Mouse (Mus musculus): ENCODE results near the gene Sp9. TPM values are rescaled to one million over a fixed set of nuclear protein-coding genes. Genes with fewer than 3 reads are reported as not detected.
A peak's percentile ranks its signal among the peaks of the same experiment; 100 is the strongest.

Gene Sp9
- polyA plus RNA-seq, 1 experiment, result not detected

- WGBS, result under 1% methylated on average over 109 of the region's 110 CpGs
- DNase-seq (ENCODE audit: low read depth, low spot score), result no peak
Measured at GRCm38 (mm10) chr2:73273249-73274118, 1.8 kb downstream of the Sp9 start.

- WGBS, result 2% methylated on average over 88 of the region's 88 CpGs
- no peak for DNase-seq (ENCODE audit: low read depth, low spot score)
Measured at GRCm38 (mm10) chr2:73274119-73274920, 2.6 kb downstream of the Sp9 start.

GRCm38 (mm10) chr2:73275261-73276040 is 3.7 kb downstream of the Sp9 start:
- 20% methylated on average over 8 of the region's 8 CpGs for whole genome bisulfite sequencing

DNA sequence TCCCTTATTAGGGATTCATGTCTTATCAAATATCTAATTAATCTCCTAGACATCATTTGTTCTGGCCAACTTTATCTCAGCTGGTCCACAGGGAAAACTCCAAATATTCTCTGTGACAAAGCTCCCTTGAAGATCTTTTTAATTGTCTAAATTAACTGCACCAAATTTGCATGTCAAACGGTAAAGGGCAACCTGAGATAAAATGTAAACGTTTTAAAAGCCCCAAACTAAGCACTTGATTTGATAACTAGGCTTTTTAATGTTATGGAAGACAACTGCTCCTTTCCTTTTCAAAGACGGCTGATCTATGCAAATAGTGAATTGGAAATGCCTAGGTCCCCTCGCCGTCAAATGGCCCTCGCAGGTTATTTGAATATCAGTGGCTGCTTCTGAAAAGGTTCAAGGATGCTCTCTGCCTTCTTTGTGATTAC is 4.4 kb downstream of the Sp9 start:
- no peak for DNase-seq (ENCODE audit: low read depth, low spot score)
- 3% methylated on average over 6 of the region's 6 CpGs for WGBS

More at GRCm38 (mm10) chr2:73275261-73276040, 3.7 kb downstream of the Sp9 start:
- no peak for DNase-seq (ENCODE audit: low read depth, low spot score)

DNA sequence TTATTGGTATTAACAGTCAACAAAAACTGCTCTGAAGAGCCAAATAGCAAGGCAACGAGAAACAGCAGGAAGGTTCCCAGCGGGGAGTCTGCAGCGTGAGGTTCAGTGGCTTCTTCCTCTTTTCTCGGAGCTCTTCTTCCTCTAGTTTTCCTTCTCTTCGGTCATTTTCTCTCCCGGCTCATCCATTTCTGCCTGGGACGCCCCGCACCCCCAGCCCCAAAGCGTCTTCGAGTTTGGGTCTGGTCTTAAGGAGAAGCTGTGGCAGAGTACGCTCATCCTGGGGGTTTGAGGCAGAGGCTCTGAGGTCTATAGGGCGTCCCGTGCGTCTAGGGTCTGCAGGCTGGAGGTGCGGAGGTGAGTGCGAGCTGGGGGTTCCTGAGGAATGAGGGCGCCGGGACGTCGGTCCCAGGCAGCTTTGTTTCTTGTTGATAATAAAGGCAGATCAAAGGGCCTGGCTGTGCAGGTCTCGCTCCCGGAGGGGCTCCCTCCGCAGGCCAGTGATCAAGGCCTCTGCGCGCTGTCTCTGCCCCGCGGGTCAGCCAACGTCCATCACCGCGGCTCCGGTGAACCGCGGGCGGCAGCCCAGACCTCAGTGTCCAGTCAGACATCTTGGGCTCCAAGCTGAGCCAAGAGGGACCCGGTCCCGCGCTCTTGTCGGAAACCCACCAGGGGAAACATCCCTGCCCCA is 5.4 kb downstream of the Sp9 start:
- no peak for DNase-seq (ENCODE audit: low read depth, low spot score)
- 6% methylated on average over 38 of the region's 38 CpGs for WGBS

DNA sequence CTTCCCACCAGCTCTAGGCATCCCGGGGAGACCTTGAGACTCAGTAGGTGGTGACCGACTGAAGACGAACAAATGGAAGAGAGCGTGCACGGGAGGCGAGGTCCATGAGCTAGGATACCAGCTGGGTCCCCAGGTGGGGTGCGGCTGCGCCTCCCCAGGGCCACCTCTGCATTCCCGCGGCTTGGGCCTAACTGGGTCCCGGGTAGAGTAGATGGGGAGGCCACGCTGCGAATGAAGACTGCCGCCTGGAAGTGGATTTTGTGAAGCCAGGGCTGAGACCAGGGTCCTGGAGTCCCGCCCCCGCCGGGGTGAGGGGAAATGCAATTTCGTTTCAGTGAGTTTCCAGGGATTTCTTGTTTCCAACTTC is 6.0 kb downstream of the Sp9 start:
- 12% methylated on average over 18 of the region's 18 CpGs for WGBS
- no peak for DNase-seq (ENCODE audit: low read depth, low spot score)

- peak; percentile 69 for DNase-seq (ENCODE audit: low read depth, low spot score)
- WGBS, result 4% methylated on average over 20 of the region's 20 CpGs
Measured at GRCm38 (mm10) chr2:73278131-73278854, 6.6 kb downstream of the Sp9 start.

DNA sequence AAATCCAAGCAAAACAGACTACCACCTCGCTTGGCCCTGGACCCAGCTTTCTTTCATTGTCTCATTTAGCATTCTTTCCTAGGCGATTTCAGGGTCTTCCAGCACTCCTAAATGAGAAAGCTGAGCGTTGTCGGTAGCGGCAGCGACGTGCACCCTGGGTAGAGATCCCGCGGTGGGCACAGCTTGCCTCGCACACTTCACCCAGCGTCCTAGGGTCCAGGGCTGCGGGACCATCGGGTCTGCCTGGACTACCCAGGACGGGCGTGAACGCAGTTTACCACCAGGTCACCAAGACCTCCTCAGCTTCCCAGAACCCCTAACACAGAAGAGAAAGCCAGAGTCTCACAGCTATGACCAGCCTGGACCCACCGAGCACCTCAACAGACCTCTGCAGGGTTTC is 7.1 kb downstream of the Sp9 start:
- 4% methylated on average over 17 of the region's 17 CpGs for WGBS

DNA sequence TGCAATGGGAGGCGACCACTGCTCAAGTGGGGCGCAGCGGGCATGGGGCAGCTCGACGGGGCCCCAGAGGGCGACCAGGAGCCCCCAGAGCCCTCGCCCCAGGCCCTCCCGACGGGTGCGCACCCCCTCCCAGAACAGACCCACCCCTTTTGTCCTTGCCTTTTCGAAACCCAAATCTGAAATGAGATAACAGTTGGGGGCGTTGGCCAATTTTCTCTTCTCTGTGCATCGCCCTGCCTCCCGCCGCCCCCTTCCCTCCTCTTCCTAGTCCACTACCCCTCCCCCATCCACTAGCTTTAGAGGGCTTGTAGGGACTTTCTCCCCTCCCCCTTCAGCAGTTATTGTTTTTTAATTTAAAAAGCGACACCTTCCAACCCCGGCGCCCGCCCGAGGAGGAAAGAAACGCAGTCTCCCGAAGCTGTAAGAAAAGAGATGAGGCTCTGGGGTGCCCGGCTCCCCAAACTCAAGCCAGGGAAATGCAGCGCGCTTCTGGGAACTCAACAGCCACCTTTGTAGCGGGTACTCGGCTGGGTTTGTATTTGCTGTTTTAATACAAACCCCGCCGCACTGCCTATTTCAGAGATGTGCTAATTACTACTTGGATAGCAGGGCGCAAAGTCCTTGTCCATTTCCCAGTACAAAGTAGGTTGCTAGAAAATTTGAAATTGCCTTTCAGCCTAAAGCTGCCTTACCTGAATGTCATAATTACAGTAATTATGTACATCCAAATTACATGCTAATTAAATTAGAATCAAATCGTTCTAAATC is 7.7 kb downstream of the Sp9 start:
- DNase-seq (ENCODE audit: low read depth, low spot score), result no peak
- WGBS, result 6% methylated on average over 31 of the region's 31 CpGs

More for the DNA sequence above, 7.1 kb downstream of the Sp9 start:
- DNase-seq (ENCODE audit: low read depth, low spot score), result no peak

- 17% methylated on average over 33 of the region's 33 CpGs for WGBS
- DNase-seq (ENCODE audit: low read depth, low spot score), result no peak
Measured at GRCm38 (mm10) chr2:73280356-73281047, 8.8 kb downstream of the Sp9 start.

- WGBS, result 47% methylated on average over 22 of the region's 22 CpGs
Measured at GRCm38 (mm10) chr2:73281048-73281661, 9.4 kb downstream of the Sp9 start.

DNA sequence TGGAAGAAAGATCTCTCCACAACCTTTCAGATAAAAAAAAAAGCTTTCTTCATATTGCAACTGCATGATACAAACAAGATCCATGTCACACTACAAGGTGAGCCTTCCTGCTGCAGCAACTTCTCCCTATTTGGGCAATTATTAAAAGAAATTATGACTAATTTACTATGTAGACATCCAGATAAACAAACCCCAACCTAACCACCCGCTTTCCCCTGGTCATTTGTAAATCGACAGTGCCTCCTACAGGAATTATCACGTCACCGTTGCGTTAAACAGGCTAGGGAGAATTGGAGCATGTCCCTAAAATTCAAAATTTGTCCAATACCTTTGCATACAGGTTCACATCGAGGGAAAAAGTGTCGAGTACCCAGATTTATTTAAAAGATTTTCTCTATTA is 10.0 kb downstream of the Sp9 start:
- DNase-seq (ENCODE audit: low read depth, low spot score), result no peak
- WGBS, result 50% methylated on average over 7 of the region's 7 CpGs

More at GRCm38 (mm10) chr2:73281048-73281661, 9.4 kb downstream of the Sp9 start:
- no peak for DNase-seq (ENCODE audit: low read depth, low spot score)

GRCm38 (mm10) chr2:73285630-73286029 is 13.9 kb downstream of the Sp9 start:
- 7% methylated on average over 2 of the region's 2 CpGs for WGBS

GRCm38 (mm10) chr2:73291130-73291529 is 19.4 kb downstream of the Sp9 start:
- WGBS, result 83% methylated on average over 4 of the region's 4 CpGs
- DNase-seq (ENCODE audit: low read depth, low spot score), result no peak

More at GRCm38 (mm10) chr2:73285630-73286029, 13.9 kb downstream of the Sp9 start:
- DNase-seq (ENCODE audit: low read depth, low spot score), result no peak

- WGBS, result 74% methylated on average over 7 of the region's 7 CpGs
- no peak for DNase-seq (ENCODE audit: low read depth, low spot score)
Measured at GRCm38 (mm10) chr2:73295023-73295422, 23.3 kb downstream of the Sp9 start.

GRCm38 (mm10) chr2:73298154-73298553 is 26.4 kb downstream of the Sp9 start:
- WGBS, result 90% methylated on average over 7 of the region's 7 CpGs
- DNase-seq (ENCODE audit: low read depth, low spot score), result no peak

- 86% methylated on average over 3 of the region's 3 CpGs for WGBS
- no peak for DNase-seq (ENCODE audit: low read depth, low spot score)
Measured at GRCm38 (mm10) chr2:73298841-73299240, 27.1 kb downstream of the Sp9 start.
